Mouse (Mus musculus) bone marrow macrophage, adult 2 months (primary cell): Measurements from ENCODE around the gene Rdh7.

Source experiments
- CTCF ChIP-seq: IDR thresholded peaks from 2 replicates; pipeline ENCODE4 v1.5.1; 2012; ENCODE audit warnings: low read depth, mild to moderate bottlenecking, low read length, moderate library complexity
- POLR2A ChIP-seq: IDR thresholded peaks from 2 replicates; pipeline ENCODE4 v1.6.1; 2012; ENCODE audit warnings: mild to moderate bottlenecking, low read depth, low read length, borderline replicate concordance

- no peak for TF ChIP-seq POLR2A
- TF ChIP-seq CTCF, result no peak
Measured at GRCm38 (mm10) chr10:127917651-127918050, 29.0 kb upstream of the Rdh7 start.
